Mouse (Mus musculus): ENCODE data around the gene Gdi2. TPM values are rescaled to one million over a fixed set of nuclear protein-coding genes. Genes with fewer than 3 reads are reported as not detected.

Gene Gdi2
- polyA plus RNA-seq, 1 experiment from 2014 or later: 516 TPM

DNA sequence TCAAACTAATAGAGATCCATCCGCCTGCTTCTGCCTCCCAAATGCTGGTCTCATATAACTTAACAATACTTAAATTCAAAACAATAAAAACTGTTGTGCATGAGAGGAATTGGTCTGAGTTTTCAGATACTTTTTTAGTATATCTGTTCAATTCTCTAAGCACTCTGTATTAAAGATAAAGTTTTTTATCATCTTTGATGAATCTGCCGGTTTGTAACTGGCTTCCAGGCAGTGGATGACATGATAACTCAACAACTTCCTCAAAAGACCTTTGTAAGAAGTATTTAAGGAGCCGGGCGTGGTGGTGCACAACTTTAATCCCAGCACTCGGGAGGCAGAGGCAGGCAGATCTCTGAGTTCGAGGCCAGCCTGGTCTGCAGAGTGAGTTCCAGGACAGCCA lies 58.4 kb downstream of the Gdi2 start:
- no peak overlapping the region for H3K9ac ChIP-seq (ENCODE audit: low read length)
- DNase-seq (ENCODE audit: low spot score): no peak
- no peak overlapping the region for H3K4me2 ChIP-seq (ENCODE audit: low read length)
- H3K4me1 ChIP-seq (ENCODE audit: control insufficient read depth, insufficient read depth, low read length): no peaks in the 10 kb centered on the region
- H3K9me3 ChIP-seq (replicated peaks; ENCODE audit: control insufficient read depth, low read length): no peaks in the 10 kb centered on the region
- 97% methylated on average over 6 of the region's 6 CpGs for WGBS
- ATAC-seq: no peak
- H3K36me3 ChIP-seq (ENCODE audit: control insufficient read depth, insufficient read depth, low read length): peaks cover 53% of the 10 kb centered on the region
- no peak overlapping the region for H3K27ac ChIP-seq (ENCODE audit: low read depth, low read length)
- no peak overlapping the region for H3K4me3 ChIP-seq (ENCODE audit: low read depth, low read length)
- no peaks in the 10 kb centered on the region for H3K27me3 ChIP-seq (replicated peaks; ENCODE audit: control insufficient read depth, insufficient read depth, low read length)

DNA sequence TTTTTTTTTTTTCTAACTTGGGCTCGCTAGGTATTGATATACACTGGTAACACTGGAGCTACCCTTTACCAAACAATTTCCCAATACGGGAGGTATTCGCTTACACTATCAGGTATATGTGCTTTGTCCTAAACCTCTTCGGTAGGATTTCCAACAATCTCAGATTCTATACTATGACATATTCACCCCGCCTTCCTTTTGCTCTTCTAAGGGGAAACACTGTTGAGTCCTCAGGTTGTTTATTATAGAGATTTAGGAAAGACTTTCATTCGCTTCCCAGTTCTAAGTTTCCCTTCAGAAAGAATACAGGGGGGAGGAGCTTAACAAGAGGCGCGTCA lies 71.9 kb downstream of the Gdi2 start:
- H3K4me2 ChIP-seq (ENCODE audit: low read length): peak overlapping the region; percentile 72
- H3K27me3 ChIP-seq (replicated peaks; ENCODE audit: control insufficient read depth, insufficient read depth, low read length): no peaks in the 10 kb centered on the region
- 0 out of 2 replicates have a peak overlapping the region, but pooled peaks have one; percentile 92 for H3K27ac ChIP-seq (ENCODE audit: low read depth, low read length)
- no peaks in the 10 kb centered on the region for H3K36me3 ChIP-seq (ENCODE audit: control insufficient read depth, insufficient read depth, low read length)
- ATAC-seq: no peak
- H3K4me3 ChIP-seq (ENCODE audit: low read depth, low read length): peak overlapping the region; percentile 95
- H3K9ac ChIP-seq (ENCODE audit: low read length): peak overlapping the region; percentile 84
- H3K4me1 ChIP-seq (ENCODE audit: control insufficient read depth, insufficient read depth, low read length): 0 out of 2 replicates have a peak, but pooled peaks cover 3% of the 10 kb centered on the region
- no peaks in the 10 kb centered on the region for H3K9me3 ChIP-seq (replicated peaks; ENCODE audit: control insufficient read depth, low read length)
- 19% methylated on average over 8 of the region's 8 CpGs for WGBS
- DNase-seq (ENCODE audit: low spot score): no peak

DNA sequence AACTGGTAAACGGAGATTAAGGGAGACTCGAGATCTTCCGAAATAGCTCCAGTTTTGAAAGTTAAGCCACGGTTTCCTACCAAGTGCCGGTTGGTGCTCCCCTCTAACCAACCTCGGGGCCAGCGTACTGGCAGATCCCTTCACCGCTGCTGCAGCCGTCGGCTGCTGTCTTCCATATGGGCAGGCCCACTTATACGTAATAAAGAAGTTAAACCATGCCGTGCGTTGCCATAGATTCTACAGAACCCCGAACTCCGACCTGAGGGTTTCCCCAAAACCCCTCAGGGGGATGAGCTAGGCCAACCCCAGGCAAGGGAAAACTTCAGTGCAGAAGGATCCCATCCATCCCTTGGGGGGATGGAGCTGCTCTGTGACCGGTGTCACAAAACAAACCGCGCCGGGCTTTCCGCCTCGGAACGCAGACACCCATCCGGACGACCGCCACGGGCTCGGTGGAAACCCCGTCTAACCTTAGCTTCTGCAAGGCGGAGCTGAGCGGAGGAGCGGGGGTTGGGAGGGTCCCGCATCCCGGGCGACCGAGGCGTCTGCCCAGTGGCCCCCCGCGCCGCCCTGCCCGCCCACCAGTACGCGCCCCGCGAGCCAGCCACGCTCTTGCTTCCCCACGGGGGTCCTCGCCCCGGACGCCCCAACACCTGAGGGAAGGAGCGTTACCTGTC lies 72.4 kb downstream of the Gdi2 start:
- H3K4me1 ChIP-seq (ENCODE audit: control insufficient read depth, insufficient read depth, low read length): 0 out of 2 replicates have a peak, but pooled peaks cover 3% of the 10 kb centered on the region
- H3K27ac ChIP-seq (ENCODE audit: low read depth, low read length): peak overlapping the region; percentile 92
- DNase-seq (ENCODE audit: low spot score): peak; percentile 51
- peak overlapping the region; percentile 95 for H3K4me3 ChIP-seq (ENCODE audit: low read depth, low read length)
- WGBS: under 1% methylated on average over 44 of the region's 50 CpGs
- H3K9me3 ChIP-seq (replicated peaks; ENCODE audit: control insufficient read depth, low read length): no peaks in the 10 kb centered on the region
- ATAC-seq: peak; percentile 43
- H3K9ac ChIP-seq (ENCODE audit: low read length): peak overlapping the region; percentile 84
- H3K4me2 ChIP-seq (ENCODE audit: low read length): peak overlapping the region; percentile 72
- H3K36me3 ChIP-seq (ENCODE audit: control insufficient read depth, insufficient read depth, low read length): no peaks in the 10 kb centered on the region
- H3K27me3 ChIP-seq (replicated peaks; ENCODE audit: control insufficient read depth, insufficient read depth, low read length): no peaks in the 10 kb centered on the region

DNA sequence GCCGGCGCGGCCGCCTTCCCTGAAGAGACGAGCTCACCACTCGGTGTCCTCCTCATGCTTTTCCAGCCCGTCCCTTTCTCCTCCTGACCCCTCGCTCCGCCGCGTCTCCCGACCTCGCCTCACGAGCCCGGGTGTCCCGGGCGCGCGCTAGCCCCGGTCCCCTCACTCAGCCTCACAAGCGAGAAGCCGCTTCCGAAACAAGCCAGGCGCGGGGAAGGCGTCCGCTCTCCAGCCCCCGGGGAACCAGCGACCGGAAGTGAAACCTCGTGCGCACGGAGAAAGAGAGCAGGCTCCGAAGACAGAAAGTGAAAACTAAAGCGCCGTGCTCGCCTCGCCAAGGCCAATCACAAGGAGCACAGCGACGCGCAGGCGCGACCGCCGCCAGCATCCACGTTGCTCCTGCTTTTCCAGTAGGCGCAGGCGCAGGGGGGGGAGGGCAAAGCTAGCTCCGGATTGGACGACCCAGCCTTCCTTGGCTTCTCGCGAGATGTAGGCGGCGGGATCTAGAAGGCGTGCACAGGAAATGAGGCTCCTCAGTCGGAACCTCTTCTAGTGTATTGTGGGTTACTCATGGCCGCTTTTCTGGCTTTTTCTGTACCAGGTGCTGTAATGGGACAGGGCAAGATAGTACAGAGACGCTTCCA lies 73.1 kb downstream of the Gdi2 start, which contains the start of gene Fam208b:
TSS of gene Fam208b (minus strand) at position 314 of the 644 bp plus-strand sequence.
- H3K27me3 ChIP-seq (replicated peaks; ENCODE audit: control insufficient read depth, insufficient read depth, low read length): no peaks in the 10 kb centered on the region
- peak; percentile 99 for ATAC-seq

More for the DNA sequence above, 73.1 kb downstream of the Gdi2 start, which contains the start of gene Fam208b:
- 0 out of 2 replicates have a peak, but pooled peaks cover 3% of the 10 kb centered on the region for H3K4me1 ChIP-seq (ENCODE audit: control insufficient read depth, insufficient read depth, low read length)
- H3K9ac ChIP-seq (ENCODE audit: low read length): peak within 1 kb of the TSS; percentile 84
- H3K9me3 ChIP-seq (replicated peaks; ENCODE audit: control insufficient read depth, low read length): no peaks in the 10 kb centered on the region
- peak within 1 kb of the TSS; percentile 92 for H3K27ac ChIP-seq (ENCODE audit: low read depth, low read length)
- H3K4me3 ChIP-seq (ENCODE audit: low read depth, low read length): peak within 1 kb of the TSS; percentile 95
- DNase-seq (ENCODE audit: low spot score): peak; percentile 100
- no peaks in the 10 kb centered on the region for H3K36me3 ChIP-seq (ENCODE audit: control insufficient read depth, insufficient read depth, low read length)
- peak within 1 kb of the TSS; percentile 72 for H3K4me2 ChIP-seq (ENCODE audit: low read length)
- under 1% methylated on average over 58 of the region's 58 CpGs for WGBS

Other genes with a start within 250 kb of the Gdi2 start
- 18.2 and 25.8 TPM in 2 replicates for gene Fam208b, start 73.0 kb downstream of the Gdi2 start, polyA plus RNA-seq (2014; fragmentation: Nextera tagmentation; extraction: Ambion mirVana)
- 6.0 and 6.6 TPM in 2 replicates for gene Asb13, start 96.0 kb downstream of the Gdi2 start, polyA plus RNA-seq (2014; fragmentation: Nextera tagmentation; extraction: Ambion mirVana)